Mouse (Mus musculus) MEL (cell line): ENCODE data around the gene Gxylt2. TPM values are rescaled to one million over a fixed set of nuclear protein-coding genes. Genes with fewer than 3 reads are reported as not detected.
A peak's percentile ranks its signal among the peaks of the same experiment; 100 is the strongest.

Experiments used
- DNase-seq: peaks from one replicate; pipeline ENCODE4 v3.0.0; 2011; ENCODE audit warnings: low read depth, low spot score
- H3K27ac ChIP-seq: 2 replicates; pipeline ENCODE4 v1.5.1; 2012; ENCODE audit warnings: low read depth, mild to moderate bottlenecking, control low read depth, low read length, moderate library complexity; ENCODE audit not compliant: control insufficient read depth
- H3K27me3 ChIP-seq, 2 experiments: fragments of 150-350 bp in 1 of 2; sonication (generic) in 1 of 2; 2 replicates each; pipeline ENCODE4 v1.6.1; 2012; ENCODE audit warnings: low read length in 2 of 2, mild to moderate bottlenecking in 2 of 2, improper control_type of control experiment in 1 of 2, moderate library complexity in 1 of 2; ENCODE audit not compliant: insufficient read depth in 2 of 2, control insufficient read depth in 1 of 2
- H3K36me3 ChIP-seq, 2 experiments: 2 replicates each; pipeline ENCODE4 v1.6.1; 2012 to 2014; ENCODE audit warnings: low read length in 2 of 2, improper control_type of control experiment in 1 of 2, inconsistent platforms in 1 of 2, mild to moderate bottlenecking in 1 of 2; ENCODE audit not compliant: insufficient read depth in 2 of 2, control insufficient read depth in 1 of 2
- H3K4me1 ChIP-seq, 2 experiments: fragments of 150-350 bp in 1 of 2; sonication (generic) in 1 of 2; 2 replicates each; pipeline ENCODE4 v1.6.1; 2012; ENCODE audit warnings: low read length in 2 of 2, improper control_type of control experiment in 1 of 2, mild to moderate bottlenecking in 1 of 2; ENCODE audit not compliant: insufficient read depth in 2 of 2, control insufficient read depth in 1 of 2
- H3K4me3 ChIP-seq, 2 experiments: fragments of 150-350 bp in 1 of 2; sonication (generic) in 1 of 2; 2 replicates each; pipeline ENCODE4 v1.5.1; 2012; ENCODE audit warnings: low read depth in 2 of 2, low read length in 2 of 2, mild to moderate bottlenecking in 2 of 2, moderate library complexity in 2 of 2, control low read depth in 1 of 2, improper control_type of control experiment in 1 of 2; ENCODE audit not compliant: control insufficient read depth in 1 of 2, insufficient read depth in 1 of 2
- H3K79me2 ChIP-seq: 2 replicates; pipeline ENCODE4 v1.6.1; 2012; ENCODE audit warnings: mild to moderate bottlenecking, low read length, moderate library complexity; ENCODE audit not compliant: control insufficient read depth, poor library complexity, insufficient read depth
- H3K9ac ChIP-seq: 2 replicates; pipeline ENCODE4 v1.6.1; 2012; ENCODE audit warnings: low read depth, mild to moderate bottlenecking, control low read depth, low read length, moderate library complexity; ENCODE audit not compliant: control insufficient read depth, poor library complexity, severe bottlenecking
- H3K9me3 ChIP-seq: fragments of 150-350 bp; sonication (generic); replicated peaks from 2 replicates; pipeline ENCODE4 v1.6.1; 2012; ENCODE audit warnings: mild to moderate bottlenecking, low read length, improper control_type of control experiment, moderate library complexity; ENCODE audit not compliant: insufficient read depth
- ELF1 ChIP-seq: IDR thresholded peaks from 2 replicates; pipeline ENCODE4 v1.6.1; 2014; ENCODE audit warnings: low read depth, mild to moderate bottlenecking, inconsistent platforms, low read length, improper control_type of control experiment, moderate library complexity
- HCFC1 ChIP-seq: IDR thresholded peaks from 2 replicates; pipeline ENCODE4 v1.6.1; 2012; ENCODE audit warnings: low read depth, mild to moderate bottlenecking, inconsistent platforms, low read length, improper control_type of control experiment, moderate library complexity
- KAT2A ChIP-seq: conservative IDR thresholded peaks from 2 replicates; pipeline ENCODE4 v1.6.1; 2012; ENCODE audit warnings: low read depth, low read length, improper control_type of control experiment, inconsistent platforms
- MXI1 ChIP-seq: IDR thresholded peaks from 2 replicates; pipeline ENCODE4 v1.6.1; 2011; ENCODE audit warnings: mild to moderate bottlenecking, low read depth, low read length, improper control_type of control experiment
- MYB ChIP-seq: IDR thresholded peaks from 2 replicates; pipeline ENCODE4 v1.6.1; 2011; ENCODE audit warnings: mild to moderate bottlenecking, low read depth, low read length, improper control_type of control experiment
- NELFE ChIP-seq: IDR thresholded peaks from 2 replicates; pipeline ENCODE4 v1.6.1; 2011; ENCODE audit warnings: low read depth, low read length, improper control_type of control experiment
- NRF1 ChIP-seq: IDR thresholded peaks from 2 replicates; pipeline ENCODE4 v1.6.1; 2014; ENCODE audit warnings: low read depth, mild to moderate bottlenecking, inconsistent platforms, low read length, improper control_type of control experiment, moderate library complexity; ENCODE audit not compliant: poor library complexity, insufficient read depth, severe bottlenecking
- POLR2A ChIP-seq, 2 experiments: IDR thresholded peaks; 2 replicates each; pipeline ENCODE4 v1.6.1; 2011 to 2012; ENCODE audit warnings: low read length in 2 of 2, mild to moderate bottlenecking in 2 of 2, control low read depth in 1 of 2, improper control_type of control experiment in 1 of 2, low read depth in 1 of 2, moderate library complexity in 1 of 2; ENCODE audit not compliant: control insufficient read depth in 1 of 2, insufficient read depth in 1 of 2, poor library complexity in 1 of 2
- POLR2AphosphoS2 ChIP-seq: IDR thresholded peaks from 2 replicates; pipeline ENCODE4 v1.6.1; 2011; ENCODE audit warnings: low read length, improper control_type of control experiment
- RCOR1 ChIP-seq: IDR thresholded peaks from 2 replicates; pipeline ENCODE4 v1.6.1; 2012; ENCODE audit warnings: low read depth, mild to moderate bottlenecking, inconsistent platforms, low read length, improper control_type of control experiment
- TAL1 ChIP-seq: IDR thresholded peaks from 2 replicates; pipeline ENCODE4 v1.6.1; 2012; ENCODE audit warnings: mild to moderate bottlenecking, inconsistent platforms, low read length, moderate library complexity, mixed read lengths
- TBP ChIP-seq: IDR thresholded peaks from 2 replicates; pipeline ENCODE4 v1.8.0; 2011; ENCODE audit warnings: low read depth, low read length, improper control_type of control experiment
- TCF12 ChIP-seq: IDR thresholded peaks from 2 replicates; pipeline ENCODE4 v1.6.1; 2014; ENCODE audit warnings: low read depth, mild to moderate bottlenecking, inconsistent platforms, low read length, improper control_type of control experiment, moderate library complexity
- USF1 ChIP-seq: IDR thresholded peaks from 2 replicates; pipeline ENCODE4 v1.6.1; 2014; ENCODE audit warnings: low read depth, mild to moderate bottlenecking, inconsistent platforms, low read length, improper control_type of control experiment, moderate library complexity
- USF2 ChIP-seq, 2 experiments: IDR thresholded peaks; 2 replicates each; pipeline ENCODE4 v1.6.1; 2011 to 2012; ENCODE audit warnings: improper control_type of control experiment in 2 of 2, low read length in 2 of 2, borderline replicate concordance in 1 of 2, inconsistent platforms in 1 of 2, low read depth in 1 of 2, mild to moderate bottlenecking in 1 of 2; ENCODE audit not compliant: insufficient read depth in 1 of 2
- polyA plus RNA-seq, 2 experiments: library from polyadenylated mRNA; stranded (reverse) in 1 of 2; unstranded in 1 of 2; fragments of >175 nt in 1 of 2; fragments of >200 nt in 1 of 2; gene quantifications; 2 replicates each; pipeline versions ENCODE4 v1.2.1 to v1.2.4; 2012; ENCODE audit warnings: low replicate concordance in 2 of 2, low read depth in 1 of 2; ENCODE audit not compliant: insufficient read length in 2 of 2, insufficient read depth in 1 of 2, missing spikeins in 1 of 2
- total RNA-seq: library from RNA; depleted of rRNA; stranded (reverse); fragments of 300-350 nt; gene quantifications from 2 replicates; pipeline ENCODE4 v1.2.3, GENCODE M21; 2012

The Gxylt2 gene
- total and polyA plus RNA-seq, 3 experiments, result not detected

- no peak for TF ChIP-seq RCOR1
- TF ChIP-seq TAL1, result no peak
- TF ChIP-seq KAT2A, result no peak
- no peak for TF ChIP-seq USF2 (IDR thresholded peaks at IDR 0.05; ENCODE audit: borderline replicate concordance in 1 of 2, insufficient read depth in 1 of 2, low read depth in 1 of 2, low read length in 2 of 2)
- TF ChIP-seq USF1, result no peak
- no peaks in the 10 kb centered on the region for H3K27me3 ChIP-seq
- H3K4me3 ChIP-seq, result no peak overlapping the region
- peaks cover 14 to 24% of the 10 kb centered on the region in 2 experiments for H3K36me3 ChIP-seq
- no peaks in the 10 kb centered on the region for H3K9me3 ChIP-seq
- DNase-seq, result no peak
- H3K79me2 ChIP-seq, result peaks cover 26% of the 10 kb centered on the region
- H3K9ac ChIP-seq, result no peak overlapping the region
- peaks cover 0 to 20% of the 10 kb centered on the region in 2 experiments; a peak in 2 of 4 replicates for H3K4me1 ChIP-seq
- no peak overlapping the region for H3K27ac ChIP-seq
These were observed 127.2 kb downstream of the Gxylt2 start for GRCm38 (mm10) chr6:100831751-100832150.

DNA sequence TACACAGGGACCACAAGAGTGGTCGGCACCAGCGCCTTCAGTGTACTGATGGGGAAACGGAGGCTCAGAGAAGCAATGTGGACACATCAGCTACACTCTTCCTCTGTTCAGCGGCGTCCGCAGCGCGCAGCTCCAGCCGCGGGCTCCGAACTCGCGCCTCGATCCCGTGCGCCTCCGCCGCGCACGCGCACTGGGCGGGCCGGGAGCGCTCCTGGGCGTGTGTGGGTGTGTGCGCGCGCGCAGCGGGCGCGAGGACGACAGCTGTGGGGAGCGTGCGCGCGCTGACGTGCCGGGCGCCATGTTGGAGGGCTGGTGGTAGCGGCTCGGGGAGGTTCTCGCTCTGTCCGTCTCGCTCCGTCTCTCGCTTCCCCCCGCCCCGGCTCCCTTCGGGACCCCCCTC, 128.8 kb downstream of the Gxylt2 start, which contains the start of gene Ppp4r2:
Gene Ppp4r2, plus strand, starts transcription at position 268 of the 400 bp plus-strand sequence.
- H3K9ac ChIP-seq, result peak within 1 kb of the TSS; percentile 99
- H3K4me1 ChIP-seq, result peaks cover 0 to 20% of the 10 kb centered on the region in 2 experiments; a peak in 2 of 4 replicates
- H3K36me3 ChIP-seq, result peaks cover 26 to 33% of the 10 kb centered on the region in 2 experiments
- no peaks in the 10 kb centered on the region for H3K27me3 ChIP-seq
- H3K4me3 ChIP-seq, result peak within 1 kb of the TSS; percentile 94 to 100
- H3K27ac ChIP-seq, result peak within 1 kb of the TSS; percentile 78
- peaks cover 37% of the 10 kb centered on the region for H3K79me2 ChIP-seq
- peak; percentile 91 for DNase-seq
- H3K9me3 ChIP-seq, result no peaks in the 10 kb centered on the region
- TF ChIP-seq TCF12 (no peak), HCFC1 (0 out of 2 replicates have a peak, but pooled peaks have one; percentile 19), TBP (peak; percentile 35; the same call in 1 of the 2 replicates), ELF1 (no peak), POLR2AphosphoS2 (no peak), NELFE (0 out of 2 replicates have a peak, but pooled peaks have one; percentile 29), MXI1 (peak; percentile 61), MYB (no peak), POLR2A (IDR thresholded peaks at IDR 0.05; ENCODE audit: control insufficient read depth in 1 of 2, insufficient read depth in 1 of 2, low read depth in 1 of 2, low read length in 2 of 2, poor library complexity in 1 of 2) (peak in 1 of 2 experiments; percentile 49; a peak in 1 of 4 replicates), NRF1 (peak; percentile 86)
- TF ChIP-seq, all 39 proteins: peak for 6
